Mouse (Mus musculus) liver, embryonic 15.5 days (tissue): ENCODE measurements around the gene Foxf2. TPM values are rescaled to one million over a fixed set of nuclear protein-coding genes. Genes with fewer than 3 reads are reported as not detected.

Experiments used
- ATAC-seq: fragments of 200-750 bp; cut with Nextera tagmentation; 2 replicates; pipeline ENCODE4 v1.8.0; 2017; ENCODE audit warnings: moderate number of reproducible peaks, mild to moderate bottlenecking, moderate library complexity; ENCODE audit not compliant: insufficient read depth
- H3K27ac ChIP-seq: fragments of 300-500 bp; sonication (generic); replicated peaks from 2 replicates; pipeline ENCODE4 v1.5.1; 2015; ENCODE audit warnings: mild to moderate bottlenecking, inconsistent platforms
- H3K27me3 ChIP-seq: fragments of 300-500 bp; sonication (generic); 2 replicates; pipeline ENCODE4 v1.6.1; 2015; ENCODE audit warnings: mild to moderate bottlenecking, inconsistent platforms
- H3K36me3 ChIP-seq: fragments of 300-500 bp; sonication (generic); replicated peaks from 2 replicates; pipeline ENCODE4 v1.6.1; 2015; ENCODE audit warnings: moderate library complexity, mild to moderate bottlenecking, inconsistent platforms
- H3K4me1 ChIP-seq: fragments of 300-500 bp; sonication (generic); replicated peaks from 2 replicates; pipeline ENCODE4 v1.6.1; 2015; ENCODE audit warnings: inconsistent platforms
- H3K4me2 ChIP-seq: fragments of 300-500 bp; sonication (generic); 2 replicates; pipeline ENCODE4 v1.6.1; 2015; ENCODE audit warnings: moderate library complexity, mild to moderate bottlenecking, inconsistent platforms
- H3K4me3 ChIP-seq: fragments of 300-500 bp; sonication (generic); replicated peaks from 2 replicates; pipeline ENCODE4 v1.5.1; 2015; ENCODE audit warnings: mild to moderate bottlenecking, inconsistent platforms
- H3K9ac ChIP-seq: fragments of 300-500 bp; sonication (generic); 2 replicates; pipeline ENCODE4 v1.6.1; 2015; ENCODE audit warnings: moderate library complexity, mild to moderate bottlenecking, inconsistent platforms
- H3K9me3 ChIP-seq: fragments of 300-500 bp; sonication (generic); replicated peaks from 2 replicates; pipeline ENCODE4 v1.6.1; 2016; ENCODE audit warnings: inconsistent platforms
- WGBS: fragments of 180-500 bp; shearing (Covaris S2); methylation state at CpG from one replicate; pipeline ENCODE4 v1.1.7; 2015; ENCODE audit warnings: mixed read lengths; ENCODE audit not compliant: insufficient replicate concordance; 5-methylcytosine and 5-hydroxymethylcytosine counted together
- polyA plus RNA-seq: library from polyadenylated mRNA; unstranded; fragments of >200 nt; fragmentation: Nextera tagmentation; extraction: Ambion mirVana; gene quantifications from 2 replicates; pipeline ENCODE4 v1.2.1, GENCODE M21; 2015

Gene Foxf2
- polyA plus RNA-seq, 1 experiment from 2014 or later, result 0.05 TPM

DNA sequence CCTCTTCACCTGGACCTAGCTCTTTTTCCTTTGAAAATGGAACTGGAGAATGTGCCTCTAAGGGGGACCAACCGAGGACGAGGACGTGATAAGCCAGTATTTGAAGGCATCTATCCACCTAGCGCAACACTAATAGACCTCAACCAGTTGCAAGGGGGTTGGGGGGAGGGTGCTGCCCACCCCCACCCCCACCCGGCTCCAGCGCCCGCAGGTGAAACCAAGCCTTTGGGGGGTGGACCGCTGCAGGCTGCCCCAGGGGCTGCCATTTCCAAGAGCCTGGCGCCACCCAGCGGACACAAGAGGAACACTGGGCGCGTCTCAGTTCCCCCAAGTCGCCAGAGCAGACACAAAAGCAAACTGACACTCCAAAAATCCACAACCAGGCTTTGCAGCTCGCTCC is 7.2 kb upstream of the Foxf2 start:
- Histone ChIP-seq H3K4me3 (peak overlapping the region; percentile 35), H3K4me1 (no peaks in the 10 kb centered on the region; the same call in 1 of the 2 replicates), H3K9me3 (no peaks in the 10 kb centered on the region), H3K36me3 (no peaks in the 10 kb centered on the region), H3K4me2 (peak overlapping the region; percentile 55), H3K9ac (no peak overlapping the region), H3K27ac (no peak overlapping the region), H3K27me3 (peaks cover 99% of the 10 kb centered on the region)
- ATAC-seq, result no peak
- WGBS, result 1% methylated on average over 14 of the region's 14 CpGs

DNA sequence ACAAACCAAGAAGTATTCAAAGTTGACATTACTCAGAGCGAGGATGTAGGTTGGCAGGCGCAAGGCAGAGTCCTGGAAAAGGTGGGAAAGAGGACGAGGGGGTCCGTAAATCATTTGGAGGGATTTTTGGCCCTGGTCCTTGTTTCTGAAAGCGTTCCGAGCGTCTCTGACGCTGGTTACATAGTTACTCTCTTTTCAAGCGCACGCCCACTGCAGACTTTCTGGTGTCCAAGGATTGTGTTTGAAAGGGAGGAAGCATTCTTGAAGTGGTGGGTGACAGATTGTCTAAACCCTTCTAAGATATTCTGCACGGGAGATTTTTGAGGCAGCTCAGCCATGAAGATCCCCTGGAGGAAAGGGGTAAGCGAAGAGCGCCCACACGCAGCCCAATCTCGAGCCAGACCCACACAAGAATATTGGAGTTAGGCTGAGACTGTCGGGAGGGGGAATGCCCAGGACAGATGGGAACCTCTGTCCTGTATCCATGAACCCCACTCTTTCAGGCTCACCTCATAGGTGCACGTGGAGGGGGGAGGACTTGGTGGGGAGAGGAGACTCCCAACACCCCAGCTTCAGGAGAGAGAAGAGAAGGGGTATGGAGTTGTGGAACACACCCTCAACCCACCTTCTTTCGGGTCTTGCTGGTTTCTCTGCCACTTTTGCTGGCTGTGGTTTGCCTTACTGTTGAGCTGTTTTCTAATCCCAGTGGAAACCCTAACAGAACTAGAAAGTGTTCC is 6.5 kb upstream of the Foxf2 start:
- no peak overlapping the region for H3K9ac ChIP-seq
- 5% methylated on average over 18 of the region's 18 CpGs for WGBS
- ATAC-seq, result no peak
- H3K27me3 ChIP-seq, result peaks cover 99% of the 10 kb centered on the region
- H3K4me3 ChIP-seq, result no peak overlapping the region
- no peak overlapping the region for H3K4me2 ChIP-seq
- no peaks in the 10 kb centered on the region; the same call in 1 of the 2 replicates for H3K4me1 ChIP-seq
- H3K36me3 ChIP-seq, result no peaks in the 10 kb centered on the region
- no peaks in the 10 kb centered on the region for H3K9me3 ChIP-seq
- H3K27ac ChIP-seq, result no peak overlapping the region

DNA sequence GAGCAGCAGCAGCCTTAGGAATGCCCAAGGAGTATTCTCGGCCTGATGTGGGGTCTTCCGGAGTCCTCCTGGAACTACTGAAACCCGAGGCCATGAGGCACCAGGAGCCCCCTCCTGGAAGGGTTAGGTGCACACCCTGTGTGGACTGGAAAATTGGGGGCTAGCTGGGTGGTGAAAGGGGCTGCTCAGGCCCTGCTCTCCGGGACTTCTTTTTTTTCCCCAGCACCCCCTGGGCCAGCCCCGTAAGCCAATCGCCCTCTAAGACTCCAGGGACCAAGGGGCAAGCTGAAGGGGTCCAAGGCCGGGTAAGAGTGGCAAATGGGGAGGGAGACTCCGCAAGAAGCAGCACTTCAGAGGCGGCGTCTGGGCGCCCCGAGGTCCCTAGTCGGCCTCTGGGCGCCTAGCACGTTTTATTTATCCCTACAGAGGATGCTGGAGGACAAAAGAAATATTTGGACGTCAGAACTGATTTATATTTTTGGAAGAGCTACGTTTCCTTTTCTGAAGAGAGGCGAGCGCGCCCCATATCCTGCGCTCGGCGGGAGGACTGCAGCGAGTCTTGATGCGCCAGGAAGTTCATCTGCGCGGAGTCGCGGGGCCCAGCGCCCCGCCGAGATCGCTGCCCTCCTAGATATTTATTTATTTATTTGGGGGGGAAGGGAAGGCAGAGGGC is 5.7 kb upstream of the Foxf2 start:
- Histone ChIP-seq H3K27ac (no peak overlapping the region), H3K9ac (no peak overlapping the region), H3K4me3 (no peak overlapping the region), H3K4me1 (no peaks in the 10 kb centered on the region; the same call in 1 of the 2 replicates), H3K9me3 (no peaks in the 10 kb centered on the region), H3K27me3 (peaks cover 99% of the 10 kb centered on the region), H3K4me2 (no peak overlapping the region), H3K36me3 (no peaks in the 10 kb centered on the region)
- WGBS, result 1% methylated on average over 33 of the region's 33 CpGs
- no peak for ATAC-seq

DNA sequence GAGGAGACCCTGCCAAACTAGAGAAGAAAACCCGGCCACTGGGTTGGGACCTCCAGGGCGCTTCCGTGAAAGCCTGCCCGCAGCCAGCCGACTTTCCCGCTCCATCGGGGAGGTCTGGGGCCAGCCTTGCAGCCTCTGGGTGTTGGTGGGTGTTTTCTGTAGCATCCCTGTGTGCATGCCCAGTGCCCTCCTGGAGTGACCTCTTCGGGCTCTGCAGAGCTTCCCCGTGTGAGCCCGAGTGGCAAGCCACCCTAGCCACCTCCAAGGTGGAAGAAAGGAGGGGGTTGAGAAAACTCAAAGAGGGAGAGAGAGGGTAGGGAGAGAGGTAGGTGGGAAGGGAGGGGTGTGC is 5.1 kb upstream of the Foxf2 start:
- no peaks in the 10 kb centered on the region for H3K36me3 ChIP-seq
- no peak overlapping the region for H3K4me2 ChIP-seq
- 5% methylated on average over 10 of the region's 10 CpGs for WGBS
- no peak overlapping the region for H3K4me3 ChIP-seq
- no peak overlapping the region for H3K27ac ChIP-seq
- peaks cover 99% of the 10 kb centered on the region for H3K27me3 ChIP-seq
- no peaks in the 10 kb centered on the region for H3K9me3 ChIP-seq
- H3K9ac ChIP-seq, result no peak overlapping the region
- peaks cover 4% of the 10 kb centered on the region; the same call in 1 of the 2 replicates for H3K4me1 ChIP-seq
- ATAC-seq, result no peak

DNA sequence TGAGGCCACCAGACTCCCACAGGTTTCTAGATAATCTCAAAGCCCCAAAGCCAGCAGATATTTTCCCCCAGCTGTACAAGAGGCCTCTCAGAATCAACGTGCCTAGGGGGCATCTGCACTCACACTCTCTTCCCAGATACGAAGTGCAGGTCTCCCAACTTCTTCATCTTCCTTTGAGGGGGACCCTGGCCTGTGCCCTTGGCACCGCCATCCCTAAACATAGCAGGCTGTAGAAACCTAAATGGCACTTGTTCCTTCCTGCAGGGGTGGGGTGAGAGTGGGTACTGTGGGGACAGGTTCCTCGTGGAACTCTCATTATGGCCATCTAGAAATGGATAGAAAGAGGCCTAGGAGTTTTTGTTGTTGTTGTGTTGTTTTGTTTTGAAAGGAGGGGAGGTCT is 4.7 kb upstream of the Foxf2 start:
- Histone ChIP-seq H3K4me2 (no peak overlapping the region), H3K9me3 (no peaks in the 10 kb centered on the region), H3K4me3 (no peak overlapping the region), H3K27ac (no peak overlapping the region), H3K4me1 (peaks cover 8% of the 10 kb centered on the region), H3K9ac (no peak overlapping the region), H3K36me3 (no peaks in the 10 kb centered on the region), H3K27me3 (peaks cover 99% of the 10 kb centered on the region)
- 10% methylated on average over 4 of the region's 4 CpGs for WGBS
- ATAC-seq, result no peak

DNA sequence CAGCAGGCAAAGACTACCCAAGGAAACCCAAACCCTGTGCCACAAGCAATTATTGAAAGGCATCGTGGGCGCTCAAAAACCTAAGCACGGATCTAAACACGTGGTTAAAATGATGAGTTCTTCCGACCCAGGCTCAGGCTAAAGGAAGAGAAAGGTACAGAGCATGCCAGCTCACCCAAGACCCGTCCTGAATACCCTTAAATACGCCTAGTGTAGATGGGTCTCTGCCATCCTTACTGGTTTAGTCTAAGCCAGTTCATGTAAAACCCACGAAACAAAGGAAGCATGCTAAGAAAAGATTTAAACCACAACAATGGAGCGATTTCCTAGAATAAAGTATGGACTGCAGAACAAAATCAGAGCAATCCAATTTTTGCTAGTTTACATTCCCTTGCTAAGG is 3.9 kb upstream of the Foxf2 start:
- WGBS, result 5% methylated on average over 9 of the region's 9 CpGs
- no peaks in the 10 kb centered on the region for H3K36me3 ChIP-seq
- H3K9me3 ChIP-seq, result no peaks in the 10 kb centered on the region
- ATAC-seq, result no peak
- H3K4me1 ChIP-seq, result peaks cover 13% of the 10 kb centered on the region
- no peak overlapping the region for H3K4me3 ChIP-seq
- H3K4me2 ChIP-seq, result no peak overlapping the region
- H3K27ac ChIP-seq, result no peak overlapping the region
- peaks cover 99% of the 10 kb centered on the region for H3K27me3 ChIP-seq
- no peak overlapping the region for H3K9ac ChIP-seq

DNA sequence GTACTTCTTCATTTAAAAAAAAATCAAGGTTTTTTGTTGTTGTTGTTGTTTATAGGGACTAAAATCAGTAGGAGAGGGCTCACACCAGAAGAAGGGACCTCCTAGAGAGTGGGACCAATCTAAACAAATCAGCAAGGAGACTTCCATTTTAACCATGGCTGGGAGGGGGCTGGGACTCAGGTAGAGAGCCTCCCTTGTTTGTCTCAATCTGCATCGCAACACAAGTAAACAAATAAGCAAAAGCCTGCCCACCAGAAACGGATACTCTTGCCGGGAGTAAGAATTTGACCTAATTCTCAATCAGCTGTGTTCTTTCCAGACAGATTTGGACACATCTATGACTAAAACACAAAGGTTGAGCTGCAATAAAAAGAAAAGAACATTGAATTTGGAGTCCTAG is 3.2 kb upstream of the Foxf2 start:
- WGBS, result 3% methylated on average over 3 of the region's 3 CpGs
- ATAC-seq, result no peak
- Histone ChIP-seq H3K27ac (no peak overlapping the region), H3K27me3 (peaks cover 99% of the 10 kb centered on the region), H3K4me3 (no peak overlapping the region), H3K36me3 (no peaks in the 10 kb centered on the region), H3K4me1 (peaks cover 13% of the 10 kb centered on the region), H3K9ac (no peak overlapping the region), H3K4me2 (no peak overlapping the region), H3K9me3 (no peaks in the 10 kb centered on the region)

DNA sequence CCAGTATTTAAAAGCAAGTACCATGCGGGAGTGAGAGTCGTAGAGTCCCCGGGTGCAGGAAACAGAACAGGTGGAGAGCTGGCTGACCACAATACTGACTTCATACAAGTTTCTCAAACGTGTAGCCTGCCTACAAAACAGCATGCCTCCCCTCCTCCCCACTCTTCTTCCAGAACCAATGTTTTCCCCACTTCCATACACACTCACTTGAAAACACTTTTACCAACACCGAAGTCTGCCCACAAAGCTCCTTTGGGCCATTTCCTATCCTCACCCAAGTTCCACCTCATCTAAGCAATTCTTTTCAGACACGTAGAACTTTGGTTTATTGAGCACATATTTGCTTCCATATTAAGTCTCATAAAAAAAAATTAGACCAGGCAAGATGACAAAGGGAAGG is 2.3 kb upstream of the Foxf2 start:
- Histone ChIP-seq H3K4me3 (no peak overlapping the region), H3K36me3 (no peaks in the 10 kb centered on the region), H3K9ac (no peak overlapping the region), H3K4me2 (no peak overlapping the region), H3K27me3 (peaks cover 100% of the 10 kb centered on the region), H3K4me1 (peaks cover 13% of the 10 kb centered on the region), H3K9me3 (no peaks in the 10 kb centered on the region), H3K27ac (no peak overlapping the region)
- WGBS, result 3% methylated on average over 6 of the region's 6 CpGs
- ATAC-seq, result no peak

DNA sequence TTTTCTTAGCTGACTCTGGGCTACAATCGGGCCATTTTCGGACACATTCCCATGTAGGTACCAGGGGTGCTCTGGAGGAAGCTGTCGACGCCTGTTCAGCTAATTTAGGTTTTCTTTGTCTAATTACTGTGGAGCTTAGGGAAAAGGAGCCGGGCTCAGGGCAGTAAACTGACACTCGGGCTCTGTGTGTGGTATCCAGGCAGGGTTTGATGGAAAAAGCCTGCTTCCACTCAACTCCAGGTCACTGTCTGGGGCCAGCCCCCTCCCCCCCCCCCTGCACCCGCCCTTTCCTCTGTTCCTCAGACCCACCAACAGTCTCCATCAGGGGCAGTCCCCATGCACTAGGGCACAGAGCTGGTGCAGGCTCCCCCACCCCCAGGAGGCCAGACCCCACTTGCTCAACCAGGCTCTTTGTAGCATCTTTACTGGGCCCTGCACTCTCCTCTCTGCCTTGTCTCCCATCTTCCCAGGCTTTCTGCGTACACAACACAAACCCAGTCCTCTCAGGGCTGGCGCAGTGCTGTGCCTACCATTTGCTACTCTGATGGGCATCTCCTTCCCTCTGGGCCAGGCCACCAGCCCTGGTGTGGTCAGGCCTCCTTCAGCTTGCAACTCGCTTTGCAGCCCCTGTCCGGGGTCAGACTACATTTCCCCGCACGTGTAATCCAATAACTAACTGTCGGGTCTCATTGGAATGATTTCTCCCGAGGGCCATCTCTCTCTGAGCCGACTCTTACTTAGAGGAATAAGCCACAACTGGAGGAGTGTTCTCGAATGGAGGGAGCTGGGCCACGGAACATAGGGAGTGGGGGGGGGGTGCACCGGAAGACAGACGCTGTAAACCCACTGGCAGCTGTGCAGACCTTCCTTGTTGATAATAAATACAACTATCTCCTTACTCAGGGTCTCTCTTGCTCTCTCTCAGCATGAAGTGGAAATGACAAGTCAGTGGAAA is 1.4 kb upstream of the Foxf2 start:
- ATAC-seq, result no peak
- Histone ChIP-seq H3K36me3 (no peaks in the 10 kb centered on the region), H3K9ac (no peak overlapping the region), H3K27me3 (peaks cover 100% of the 10 kb centered on the region), H3K4me1 (peaks cover 13% of the 10 kb centered on the region), H3K27ac (no peak overlapping the region), H3K9me3 (no peaks in the 10 kb centered on the region), H3K4me2 (no peak overlapping the region), H3K4me3 (no peak overlapping the region)
- WGBS, result 2% methylated on average over 20 of the region's 20 CpGs

DNA sequence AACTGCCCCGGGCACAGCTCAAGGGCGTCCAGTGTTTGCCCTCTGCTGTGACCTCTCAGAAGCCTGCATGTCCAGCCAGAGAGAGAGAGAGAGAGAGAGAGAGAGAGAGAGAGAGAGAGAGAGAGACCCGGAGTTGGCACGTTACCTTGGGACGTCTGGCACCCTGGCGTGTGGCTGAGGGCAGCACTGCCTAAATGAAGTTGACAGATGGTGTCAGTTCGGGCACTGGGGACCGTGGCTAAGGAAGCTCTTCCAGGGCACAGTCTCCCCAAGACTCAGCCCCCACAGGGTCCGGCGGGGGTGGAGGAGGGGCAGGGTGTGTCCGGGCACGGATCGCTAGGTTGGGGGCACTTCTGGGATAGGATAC is 667 bp upstream of the Foxf2 start:
- no peak for ATAC-seq
- peaks cover 100% of the 10 kb centered on the region for H3K27me3 ChIP-seq
- H3K4me3 ChIP-seq, result no peak overlapping the region
- WGBS, result 2% methylated on average over 13 of the region's 13 CpGs
- H3K27ac ChIP-seq, result no peak overlapping the region
- H3K4me1 ChIP-seq, result peaks cover 15% of the 10 kb centered on the region
- H3K9me3 ChIP-seq, result no peaks in the 10 kb centered on the region
- H3K36me3 ChIP-seq, result no peaks in the 10 kb centered on the region
- no peak overlapping the region for H3K9ac ChIP-seq
- peak overlapping the region; percentile 53 for H3K4me2 ChIP-seq

DNA sequence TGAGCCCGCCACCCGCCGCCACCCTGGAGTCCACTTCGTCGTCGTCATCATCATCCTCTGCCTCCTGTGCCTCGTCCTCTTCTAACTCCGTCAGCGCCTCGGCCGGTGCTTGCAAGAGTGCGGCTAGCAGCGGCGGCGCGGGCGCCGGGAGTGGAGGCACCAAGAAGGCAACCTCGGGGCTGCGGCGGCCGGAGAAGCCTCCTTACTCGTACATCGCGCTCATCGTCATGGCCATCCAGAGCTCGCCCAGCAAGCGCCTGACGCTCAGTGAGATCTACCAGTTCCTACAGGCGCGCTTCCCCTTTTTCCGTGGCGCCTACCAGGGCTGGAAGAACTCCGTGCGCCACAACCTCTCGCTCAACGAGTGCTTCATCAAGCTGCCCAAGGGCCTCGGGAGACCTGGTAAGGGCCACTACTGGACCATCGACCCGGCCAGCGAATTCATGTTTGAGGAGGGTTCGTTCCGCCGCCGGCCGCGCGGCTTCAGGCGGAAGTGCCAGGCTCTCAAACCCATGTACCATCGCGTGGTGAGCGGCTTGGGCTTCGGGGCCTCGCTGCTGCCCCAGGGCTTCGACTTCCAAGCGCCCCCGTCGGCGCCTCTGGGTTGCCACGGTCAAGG is 676 bp downstream of the Foxf2 start:
- H3K9me3 ChIP-seq, result no peaks in the 10 kb centered on the region
- H3K4me1 ChIP-seq, result peaks cover 15% of the 10 kb centered on the region
- no peaks in the 10 kb centered on the region for H3K36me3 ChIP-seq
- H3K4me3 ChIP-seq, result peak overlapping the region; percentile 37
- peak overlapping the region; percentile 53 for H3K4me2 ChIP-seq
- H3K27ac ChIP-seq, result no peak overlapping the region
- peaks cover 100% of the 10 kb centered on the region for H3K27me3 ChIP-seq
- no peak for ATAC-seq
- under 1% methylated on average over 59 of the region's 60 CpGs for WGBS
- no peak overlapping the region for H3K9ac ChIP-seq
